In genomic region chr17:52559961-52560720, GRCm38 (mm10) we compare ENCODE assay signal across 8 mouse cellular contexts. TPM values are rescaled to one million over a fixed set of nuclear protein-coding genes. Genes with fewer than 3 reads are reported as not detected.
DNase-seq lines count a peak whose midpoint lies in the region; ATAC-seq and TF ChIP-seq lines count a peak whose summit lies in the region.

No protein-coding gene starts in this region.

- no peaks in the 10 kb centered on the region for H3K4me1 ChIP-seq in kidney, adult 2 months (ENCODE audit: control insufficient read depth, insufficient read depth, low read length)
- H3K4me1 ChIP-seq in limb, embryonic 11.5 days (ENCODE audit: control insufficient read depth, insufficient read depth, low read length), result no peaks in the 10 kb centered on the region
- H3K4me1 ChIP-seq in midbrain, postnatal 0 days (ENCODE audit: insufficient read depth, low read length), result no peaks in the 10 kb centered on the region

- peak; percentile 72; the same call in 1 of the 2 replicates for ATAC-seq in limb, embryonic 11.5 days (ENCODE audit: insufficient number of reproducible peaks, low FRiP score, low TSS enrichment, low read depth)
- peak; percentile 89 for ATAC-seq in midbrain, postnatal 0 days (ENCODE audit: low FRiP score)

- no peaks in the 10 kb centered on the region for H3K9me3 ChIP-seq in limb, embryonic 11.5 days (ENCODE audit: control insufficient read depth, low read length)
- no peaks in the 10 kb centered on the region for H3K9me3 ChIP-seq in midbrain, postnatal 0 days (ENCODE audit: low read length)

- H3K4me2 ChIP-seq in limb, embryonic 11.5 days (ENCODE audit: low read depth, severe bottlenecking), result no peak overlapping the region
- H3K4me2 ChIP-seq in midbrain, postnatal 0 days (ENCODE audit: low read depth, low read length, poor library complexity, severe bottlenecking), result peak overlapping the region; percentile 49

- peak; percentile 51 for DNase-seq in 3134 (ENCODE audit: extremely low read depth, insufficient read length, low spot score)
- peak; percentile 51 for DNase-seq in MN1 (ENCODE audit: low spot score)
- DNase-seq in cerebellum, adult 9-11 months, result peak; percentile 22
- DNase-seq in frontal cortex, postnatal 14 days (ENCODE audit: low spot score in 2 of 2), result peak; percentile 18 to 55
- DNase-seq in kidney, adult 2 months, result peak; percentile 52
- DNase-seq in limb, embryonic 11.5 days (ENCODE audit: low spot score), result peak; percentile 54
- peak; percentile 83 for DNase-seq in midbrain, postnatal 0 days (ENCODE audit: low spot score)
- DNase-seq in telencephalon, adult 2 months (ENCODE audit: low read depth, low spot score), result peak; percentile 24

- H3K9ac ChIP-seq in limb, embryonic 11.5 days (ENCODE audit: low read length), result no peak overlapping the region
- no peak overlapping the region for H3K9ac ChIP-seq in midbrain, postnatal 0 days (replicated peaks; ENCODE audit: low read length, poor library complexity, severe bottlenecking)

- peak; percentile 63 for TF ChIP-seq CTCF in kidney, adult 2 months (conservative IDR thresholded peaks at IDR 0.05; ENCODE audit: insufficient read depth, insufficient read length, low read depth, low read length)
- peak; percentile 98 for TF ChIP-seq CTCF in midbrain, postnatal 0 days (IDR thresholded peaks at IDR 0.05)

- no peak for TF ChIP-seq POLR2A in kidney, adult 2 months (IDR thresholded peaks at IDR 0.05; ENCODE audit: low read depth, low read length)

- H3K36me3 ChIP-seq in kidney, adult 2 months (ENCODE audit: control insufficient read depth, insufficient read depth, low read length), result no peaks in the 10 kb centered on the region
- H3K36me3 ChIP-seq in limb, embryonic 11.5 days (ENCODE audit: control insufficient read depth, insufficient read depth, low read length), result no peaks in the 10 kb centered on the region
- no peaks in the 10 kb centered on the region for H3K36me3 ChIP-seq in midbrain, postnatal 0 days (ENCODE audit: insufficient read depth, low read length)

- no peak overlapping the region for H3K4me3 ChIP-seq in kidney, adult 2 months (ENCODE audit: insufficient read depth, low read depth, low read length)
- no peak overlapping the region for H3K4me3 ChIP-seq in limb, embryonic 11.5 days (ENCODE audit: low read depth, low read length)
- peak overlapping the region; percentile 11; the same call in 1 of the 2 replicates for H3K4me3 ChIP-seq in midbrain, postnatal 0 days (ENCODE audit: low read depth, low read length)

- H3K27ac ChIP-seq in kidney, adult 2 months (ENCODE audit: insufficient read depth, low read depth, low read length), result no peak overlapping the region
- no peak overlapping the region for H3K27ac ChIP-seq in limb, embryonic 11.5 days (replicated peaks; ENCODE audit: low read depth, low read length)
- no peak overlapping the region for H3K27ac ChIP-seq in midbrain, postnatal 0 days (ENCODE audit: low read depth, low read length)

- no peaks in the 10 kb centered on the region for H3K27me3 ChIP-seq in kidney, adult 2 months (replicated peaks; ENCODE audit: control insufficient read depth, insufficient read depth, low read length)
- no peaks in the 10 kb centered on the region for H3K27me3 ChIP-seq in limb, embryonic 11.5 days (ENCODE audit: control insufficient read depth, insufficient read depth, low read length)
- H3K27me3 ChIP-seq in midbrain, postnatal 0 days (ENCODE audit: insufficient read depth, low read length), result no peaks in the 10 kb centered on the region

- WGBS in kidney, adult 2 months, result 25% methylated on average over 13 of the region's 13 CpGs
- WGBS in limb, embryonic 11.5 days, result 38% methylated on average over 13 of the region's 13 CpGs
- 27% methylated on average over 13 of the region's 13 CpGs for WGBS in midbrain, postnatal 0 days

RNA-seq across cellular contexts. Expression of gene Kcnh8, which starts 42.4 kb away (rescaled TPM):
- 0.08 TPM in 1 of 2 replicates, not detected in the other for polyA plus RNA-seq in kidney, adult 2 months (2012; rRNA removed)
- not detected in 2 replicates for polyA plus RNA-seq in limb, embryonic 11.5 days (2014; fragmentation: Nextera tagmentation; extraction: Ambion mirVana)
- 5.2 and 7.9 TPM in 2 replicates for total RNA-seq in midbrain, postnatal 0 days (2014; rRNA removed)
- polyA plus RNA-seq in midbrain, postnatal 0 days (2015; fragmentation: Nextera tagmentation; extraction: Ambion mirVana), result 2.3 and 2.8 TPM in 2 replicates

Comparison
In these comparisons a context has a peak if more than half of its experiments do, and no peak if none do; other contexts are left out.
1. DNase-seq: peak in every context shown above with its lines; median percentile 83 in midbrain, postnatal 0 days; 54 in limb, embryonic 11.5 days; 52 in kidney, adult 2 months; 51 in 3134; 51 in MN1; 36 in frontal cortex, postnatal 14 days; 24 in telencephalon, adult 2 months; 22 in cerebellum, adult 9-11 months.